Mouse (Mus musculus): Measurements from ENCODE around the gene Bloc1s3.
"Not testable (repeated sequence)": the region's sequence is repeated elsewhere in the genome, so short reads cannot be mapped to it uniquely, and the experiment has no call there.

Gene Bloc1s3

GRCm38 (mm10) chr7:19517652-19518365 lies 9.6 kb upstream of the Bloc1s3 start, which contains the start of gene Nkpd1:
Gene Nkpd1, plus strand, starts transcription at chr7:19517838.
- in situ Hi-C loops (cut with MseI, MboI): no loop called here

GRCm38 (mm10) chr7:19512353-19512752 lies 4.2 kb upstream of the Bloc1s3 start:
- in situ Hi-C loops (cut with MseI, MboI): no loop called here

GRCm38 (mm10) chr7:19511934-19512333 lies 3.8 kb upstream of the Bloc1s3 start:
- in situ Hi-C loops (cut with MseI, MboI): not testable (repeated sequence)

- in situ Hi-C loops (cut with MseI, MboI): loop anchor here in 1 of 2 experiments (10.0 kb wide), 1 partner anchor 55 kb away; the partner anchor contains the start of gene Ppp1r37
Observed at GRCm38 (mm10) chr7:19509786-19510185, 1.6 kb upstream of the Bloc1s3 start.

- in situ Hi-C loops (cut with MseI, MboI): loop anchor here in 1 of 2 experiments (10.0 kb wide), 1 partner anchor 56 kb away; the partner anchor contains the start of gene Ppp1r37
Observed at GRCm38 (mm10) chr7:19508924-19509568, 879 bp upstream of the Bloc1s3 start.

- in situ Hi-C loops (cut with MseI, MboI): loop anchor here in 1 of 2 experiments (10.0 kb wide), 1 partner anchor 57 kb away; the partner anchor contains the start of gene Ppp1r37
Observed at GRCm38 (mm10) chr7:19507612-19507981, 570 bp downstream of the Bloc1s3 start.

GRCm38 (mm10) chr7:19506969-19507611 lies 1.1 kb downstream of the Bloc1s3 start:
- in situ Hi-C loops (cut with MseI, MboI): loop anchor here in 1 of 2 experiments (10.0 kb wide), 1 partner anchor 58 kb away; the partner anchor contains the start of gene Ppp1r37

- in situ Hi-C loops (cut with MseI, MboI): loop anchor here in 1 of 2 experiments (10.0 kb wide), 1 partner anchor 58 kb away; the partner anchor contains the start of gene Ppp1r37
Observed at GRCm38 (mm10) chr7:19506326-19506725, 1.8 kb downstream of the Bloc1s3 start.

GRCm38 (mm10) chr7:19503481-19504068 lies 4.6 kb downstream of the Bloc1s3 start:
- in situ Hi-C loops (cut with MseI, MboI): loop anchor here in 1 of 2 experiments (10.0 kb wide), 1 partner anchor 61 kb away; the partner anchor contains the start of gene Ppp1r37

GRCm38 (mm10) chr7:19501658-19502057 lies 6.5 kb downstream of the Bloc1s3 start:
- in situ Hi-C loops (cut with MseI, MboI): loop anchor here in 1 of 2 experiments (10.0 kb wide), 1 partner anchor 63 kb away; the partner anchor contains the start of gene Ppp1r37

GRCm38 (mm10) chr7:19500420-19501363 lies 7.5 kb downstream of the Bloc1s3 start:
- in situ Hi-C loops (cut with MseI, MboI): loop anchor here in 1 of 2 experiments (10.0 kb wide), 1 partner anchor 64 kb away; the partner anchor contains the start of gene Ppp1r37

GRCm38 (mm10) chr7:19498326-19498725 lies 9.8 kb downstream of the Bloc1s3 start:
- in situ Hi-C loops (cut with MseI, MboI): no loop called here

- in situ Hi-C loops (cut with MseI, MboI): no loop called here
Observed at GRCm38 (mm10) chr7:19496214-19496555, 12.0 kb downstream of the Bloc1s3 start.

GRCm38 (mm10) chr7:19495521-19496213 lies 12.5 kb downstream of the Bloc1s3 start:
- in situ Hi-C loops (cut with MseI, MboI): no loop called here

- in situ Hi-C loops (cut with MseI, MboI): no loop called here
Observed at GRCm38 (mm10) chr7:19494751-19495474, 13.3 kb downstream of the Bloc1s3 start.

GRCm38 (mm10) chr7:19491731-19492130 lies 16.4 kb downstream of the Bloc1s3 start:
- in situ Hi-C loops (cut with MseI, MboI): no loop called here

- in situ Hi-C loops (cut with MseI, MboI): no loop called here
Observed at GRCm38 (mm10) chr7:19489525-19489924, 18.6 kb downstream of the Bloc1s3 start.

- in situ Hi-C loops (cut with MseI, MboI): no loop called here
Observed at GRCm38 (mm10) chr7:19486549-19486948, 21.6 kb downstream of the Bloc1s3 start.

GRCm38 (mm10) chr7:19485488-19485887 lies 22.7 kb downstream of the Bloc1s3 start:
- in situ Hi-C loops (cut with MseI, MboI): no loop called here

Data from mouse trophoblast stem cell (cell line).